Mouse (Mus musculus) hindbrain, embryonic 11.5 days (tissue): ENCODE data around the gene Sgpp2. TPM values are rescaled to one million over a fixed set of nuclear protein-coding genes. Genes with fewer than 3 reads are reported as not detected.

ENCODE experiments used
- polyA plus RNA-seq: library from polyadenylated mRNA; unstranded; fragments of >200 nt; fragmentation: Nextera tagmentation; extraction: Ambion mirVana; gene quantifications from 2 replicates; pipeline ENCODE4 v1.2.1, GENCODE M21; 2014

The Sgpp2 gene
- polyA plus RNA-seq, 1 experiment from 2014 or later, result 1.6 TPM

Other genes starting within 250 kb of the Sgpp2 start
- 48.3 and 49.2 TPM in 2 replicates for gene Pax3, start 113.2 kb upstream of the Sgpp2 start, polyA plus RNA-seq
- 146 and 152 TPM in 2 replicates for gene Farsb, start 178.6 kb downstream of the Sgpp2 start, polyA plus RNA-seq
- gene Mogat1, start 200.6 kb downstream of the Sgpp2 start, polyA plus RNA-seq, result 0.45 and 0.59 TPM in 2 replicates
- gene BC035947, start 201.8 kb downstream of the Sgpp2 start, polyA plus RNA-seq, result 0.20 and 0.25 TPM in 2 replicates